Mouse (Mus musculus) A20 (cell line): ENCODE results near the gene Ate1.
"Not testable (repeated sequence)": the region's sequence is repeated elsewhere in the genome, so short reads cannot be mapped to it uniquely, and the experiment has no call there.

Source experiments
- DNase-seq: peaks from one replicate; pipeline ENCODE4 v3.0.0-alpha.2; 2011; ENCODE audit warnings: low read depth, low spot score

The Ate1 gene

GRCm38 (mm10) chr7:130394697-130395096, 125.5 kb downstream of the Ate1 start:
- DNase-seq = no peak

GRCm38 (mm10) chr7:130390060-130390459, 130.1 kb downstream of the Ate1 start:
- not testable (repeated sequence) for DNase-seq

GRCm38 (mm10) chr7:130386308-130386707, 133.9 kb downstream of the Ate1 start:
- no peak for DNase-seq

- no peak for DNase-seq
These were observed 134.4 kb downstream of the Ate1 start for GRCm38 (mm10) chr7:130385732-130386294.

- no peak for DNase-seq
These were observed 138.0 kb downstream of the Ate1 start for GRCm38 (mm10) chr7:130382126-130382525.

- DNase-seq = no peak
These were observed 138.7 kb downstream of the Ate1 start for GRCm38 (mm10) chr7:130381387-130381951.

- no peak for DNase-seq
These were observed 139.3 kb downstream of the Ate1 start for GRCm38 (mm10) chr7:130380769-130381355.

GRCm38 (mm10) chr7:130380367-130380766, 139.8 kb downstream of the Ate1 start:
- no peak for DNase-seq

GRCm38 (mm10) chr7:130379886-130380285, 140.3 kb downstream of the Ate1 start:
- no peak for DNase-seq

GRCm38 (mm10) chr7:130378308-130378707, 141.9 kb downstream of the Ate1 start:
- no peak for DNase-seq

- no peak for DNase-seq
These were observed 145.9 kb downstream of the Ate1 start for GRCm38 (mm10) chr7:130374311-130374710.

- DNase-seq = no peak
These were observed 151.1 kb downstream of the Ate1 start for GRCm38 (mm10) chr7:130368827-130369641.

- no peak for DNase-seq
These were observed 151.9 kb downstream of the Ate1 start for GRCm38 (mm10) chr7:130368036-130368826.

- no peak for DNase-seq
These were observed 152.7 kb downstream of the Ate1 start for GRCm38 (mm10) chr7:130367222-130368035.

GRCm38 (mm10) chr7:130365711-130366110, 154.5 kb downstream of the Ate1 start:
- no peak for DNase-seq
